8 mouse cellular contexts compared by ENCODE assay signal in the genomic region with DNA sequence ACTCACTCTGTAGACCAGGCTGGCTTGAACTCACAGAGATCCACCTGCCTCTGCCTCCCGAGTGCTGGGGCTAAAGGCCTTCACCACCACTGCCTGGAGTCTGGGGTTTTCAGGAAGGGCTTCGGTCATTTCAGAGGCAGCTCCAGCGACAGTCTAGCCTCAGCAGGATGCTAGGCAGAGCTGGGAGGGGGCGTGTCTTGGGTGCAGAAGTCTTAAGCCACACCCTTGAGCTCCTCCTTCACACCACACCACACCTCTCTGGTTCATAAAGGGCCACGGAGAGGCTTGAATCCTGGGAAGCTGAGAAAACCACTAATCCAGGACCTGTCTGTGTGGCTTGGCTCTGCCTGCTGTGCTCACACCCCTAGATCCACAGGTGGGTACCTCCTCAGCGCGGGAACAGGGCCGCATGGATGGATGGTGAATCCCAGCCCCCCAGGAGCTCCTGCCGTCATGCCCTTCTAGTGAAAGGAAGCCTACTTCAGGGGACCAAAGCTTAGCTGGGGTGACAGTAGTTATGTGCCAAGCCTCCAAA. TPM values are rescaled to one million over a fixed set of nuclear protein-coding genes. Genes with fewer than 3 reads are reported as not detected.
DNase-seq lines count a peak whose midpoint lies in the region; ATAC-seq and TF ChIP-seq lines count a peak whose summit lies in the region.

Gene Por (plus strand): TSS at position 293 of the 535 bp plus-strand sequence.

- peak within 1 kb of the TSS; percentile 19 for H3ac ChIP-seq in C2C12 (ENCODE audit: control insufficient read depth, insufficient read length, low read depth)

- no peaks in the 10 kb centered on the region for H3K27me3 ChIP-seq in C2C12 (ENCODE audit: control insufficient read depth, insufficient read depth, insufficient read length)

- TF ChIP-seq CTCF in C2C12 (IDR thresholded peaks at IDR 0.05; ENCODE audit: control insufficient read depth, insufficient read depth, insufficient read length), result no peak

- no peaks in the 10 kb centered on the region for H3K79me3 ChIP-seq in C2C12 (ENCODE audit: low read depth)

- peak; percentile 77; the same call in 1 of the 2 replicates for ATAC-seq in erythroblast, adult 5-6 weeks (replicated peaks; ENCODE audit: low FRiP score, poor library complexity, severe bottlenecking)

- no peaks in the 10 kb centered on the region for H3K36me3 ChIP-seq in C2C12 (ENCODE audit: control insufficient read depth, insufficient read depth)

- peak within 1 kb of the TSS; percentile 30 for H3K4me3 ChIP-seq in C2C12 (ENCODE audit: insufficient read depth, poor library complexity, severe bottlenecking)

- H3K79me2 ChIP-seq in C2C12 (ENCODE audit: control insufficient read depth, insufficient read depth), result no peaks in the 10 kb centered on the region

- DNase-seq in MEL-GATA-1-ER (ENCODE audit: extremely low read depth, low read depth), result peak; percentile 28
- DNase-seq in heart, postnatal 14 days, result no peak
- no peak for DNase-seq in left cerebral cortex, postnatal 25 days (ENCODE audit: low spot score in 2 of 2)
- DNase-seq in mesoderm, embryonic 11.5 days (ENCODE audit: low read depth, low spot score), result peak; percentile 27
- no peak for DNase-seq in B cell, adult 2 months
- no peak for DNase-seq in spleen, postnatal 14 days (ENCODE audit: low spot score in 2 of 2)

- intact Hi-C loops in heart, postnatal 14 days (cut with DNase I), result no loop called here
- intact Hi-C loops in left cerebral cortex, postnatal 25 days (cut with DNase I), result no loop called here

TF ChIP-seq in C2C12, 6 proteins besides CTCF, POLR2A, EP300 and RAD21:
- TF ChIP-seq MAX (IDR thresholded peaks at IDR 0.05) (peak; percentile 14), MYOD1 (IDR thresholded peaks at IDR 0.05; ENCODE audit: control insufficient read depth, insufficient read length, low read depth) (no peak)

RNA-seq across cellular contexts. Expression of gene Por, which starts in this region (rescaled TPM):
- polyA plus RNA-seq in C2C12 (2012; fragmentation: generic; extraction: Trizol), result 106 TPM
- total RNA-seq in erythroblast, adult 5-6 weeks (2015; ENCODE audit: low replicate concordance), result 8.8 and 9.0 TPM in 2 replicates
- 9.9 and 14.5 TPM in 2 replicates for total RNA-seq in erythroblast, adult 5-6 weeks (2017; ENCODE audit: low replicate concordance)
- total RNA-seq in heart, postnatal 14 days (2021), result 10 to 100 TPM; 56.2 to 57.7 TPM
- 10 to 100 TPM; 84.4 to 91.2 TPM for total RNA-seq in left cerebral cortex, postnatal 25 days (2021)

Comparison
In these comparisons a context has a peak if more than half of its experiments do, and no peak if none do; other contexts are left out.
1. DNase-seq: peak in MEL-GATA-1-ER (single experiment) and mesoderm, embryonic 11.5 days (single experiment); none in heart, postnatal 14 days (0 of 2), left cerebral cortex, postnatal 25 days (0 of 2), B cell, adult 2 months (0 of 2) and spleen, postnatal 14 days (0 of 2).